Mouse (Mus musculus) kidney, adult 2 months (tissue): ENCODE data around the gene Rad23a.

Experiments used
- CTCF ChIP-seq: fragments of 200-500 bp; conservative IDR thresholded peaks from 2 replicates; pipeline ENCODE4 v1.5.1; 2011; ENCODE audit warnings: low read depth, mild to moderate bottlenecking, control low read depth, low read length, moderate library complexity, mixed read lengths; ENCODE audit not compliant: insufficient read depth, insufficient read length
- POLR2A ChIP-seq: fragments of 200-500 bp; IDR thresholded peaks from one replicate; pipeline ENCODE4 v1.6.1; 2011; ENCODE audit warnings: low read depth, low read length, control low read depth

- TF ChIP-seq CTCF (no peak), POLR2A (no peak)
Observed at GRCm38 (mm10) chr8:84811303-84811702, 29.2 kb downstream of the Rad23a start.
